Mouse (Mus musculus): ENCODE measurements at regions not wholly inside any gene's neighbourhood (a gene's known extent, or its start where the extent isn't known, plus 50 kb on each side); places are given as distances from the start of the nearest gene placed in this dataset.
"Not testable (repeated sequence)": the region's sequence is repeated elsewhere in the genome, so short reads cannot be mapped to it uniquely, and the experiment has no call there.

DNA sequence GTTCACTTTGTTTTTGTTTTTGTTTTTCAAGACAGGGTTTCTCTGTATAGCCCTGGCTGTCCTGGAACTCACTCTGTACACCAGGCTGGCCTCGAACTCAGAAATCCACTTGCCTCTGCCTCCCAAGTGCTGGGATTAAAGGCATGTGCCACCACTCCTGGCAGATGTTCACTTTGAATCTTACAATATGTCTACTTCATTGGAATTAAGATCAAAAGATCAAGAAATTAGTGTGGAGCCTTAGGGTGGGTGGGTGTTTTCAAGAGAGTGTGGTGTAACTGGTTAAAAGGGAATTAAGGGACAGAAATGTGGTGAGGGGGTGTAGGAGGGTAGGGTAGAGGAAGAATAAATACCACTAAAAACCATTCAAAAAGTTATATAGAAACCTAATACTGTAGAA, 435.8 kb upstream of the Ercc4 start:
- H3K27ac ChIP-seq (replicated peaks); H3K9me3 ChIP-seq (replicated peaks); H3K4me3 ChIP-seq; H3K27me3 ChIP-seq (ENCODE audit: low read depth, poor library complexity, severe bottlenecking); H3K4me1 ChIP-seq; DNase-seq (ENCODE audit: low spot score); H3K36me3 ChIP-seq: not testable (repeated sequence)
- 81% methylated on average over 1 of the region's 1 CpGs for WGBS

GRCm38 (mm10) chr16:12681474-12681873, 428.0 kb upstream of the Ercc4 start:
- Histone ChIP-seq H3K36me3 (no peaks in the 10 kb centered on the region), H3K4me1 (no peaks in the 10 kb centered on the region), H3K9me3 (replicated peaks) (no peaks in the 10 kb centered on the region), H3K4me3 (no peak overlapping the region), H3K27me3 (ENCODE audit: low read depth, poor library complexity, severe bottlenecking) (no peaks in the 10 kb centered on the region), H3K27ac (replicated peaks) (no peak overlapping the region)
- WGBS: 88% methylated on average over 2 of the region's 2 CpGs
- DNase-seq (ENCODE audit: low spot score): no peak

DNA sequence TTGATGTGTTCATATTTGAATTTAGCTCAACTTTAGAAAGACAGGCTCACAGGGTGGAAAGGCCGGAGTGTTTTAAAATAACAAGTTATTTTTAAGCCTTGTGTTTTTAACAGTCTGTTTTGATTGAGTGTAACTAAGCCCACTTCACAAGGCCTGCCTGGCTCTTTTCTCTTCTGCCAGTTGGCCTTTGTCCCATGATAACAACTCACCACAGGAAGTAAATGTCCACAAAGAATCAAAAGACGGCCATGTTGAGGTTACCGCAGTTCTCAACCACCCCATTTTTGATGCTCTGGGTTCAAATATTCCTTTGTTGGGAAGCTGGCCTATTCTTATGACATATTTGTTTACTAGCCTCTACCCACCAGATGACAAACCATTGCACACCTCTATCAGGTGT, 423.7 kb upstream of the Ercc4 start:
- no peak for DNase-seq (ENCODE audit: low spot score)
- H3K27me3 ChIP-seq (ENCODE audit: low read depth, poor library complexity, severe bottlenecking): no peaks in the 10 kb centered on the region
- WGBS: 79% methylated on average over 3 of the region's 3 CpGs
- no peak overlapping the region for H3K27ac ChIP-seq (replicated peaks)
- no peaks in the 10 kb centered on the region for H3K4me1 ChIP-seq
- H3K4me3 ChIP-seq: no peak overlapping the region
- no peaks in the 10 kb centered on the region for H3K9me3 ChIP-seq (replicated peaks)
- H3K36me3 ChIP-seq: no peaks in the 10 kb centered on the region

- WGBS: 29% methylated on average over 3 of the region's 3 CpGs
- H3K27ac ChIP-seq (replicated peaks): no peak overlapping the region
- no peak for DNase-seq (ENCODE audit: low spot score)
- no peaks in the 10 kb centered on the region for H3K27me3 ChIP-seq (ENCODE audit: low read depth, poor library complexity, severe bottlenecking)
- no peaks in the 10 kb centered on the region for H3K4me1 ChIP-seq
- H3K9me3 ChIP-seq (replicated peaks): no peaks in the 10 kb centered on the region
- H3K4me3 ChIP-seq: no peak overlapping the region
- H3K36me3 ChIP-seq: no peaks in the 10 kb centered on the region
These were observed 417.7 kb upstream of the Ercc4 start for GRCm38 (mm10) chr16:12691776-12692175.

DNA sequence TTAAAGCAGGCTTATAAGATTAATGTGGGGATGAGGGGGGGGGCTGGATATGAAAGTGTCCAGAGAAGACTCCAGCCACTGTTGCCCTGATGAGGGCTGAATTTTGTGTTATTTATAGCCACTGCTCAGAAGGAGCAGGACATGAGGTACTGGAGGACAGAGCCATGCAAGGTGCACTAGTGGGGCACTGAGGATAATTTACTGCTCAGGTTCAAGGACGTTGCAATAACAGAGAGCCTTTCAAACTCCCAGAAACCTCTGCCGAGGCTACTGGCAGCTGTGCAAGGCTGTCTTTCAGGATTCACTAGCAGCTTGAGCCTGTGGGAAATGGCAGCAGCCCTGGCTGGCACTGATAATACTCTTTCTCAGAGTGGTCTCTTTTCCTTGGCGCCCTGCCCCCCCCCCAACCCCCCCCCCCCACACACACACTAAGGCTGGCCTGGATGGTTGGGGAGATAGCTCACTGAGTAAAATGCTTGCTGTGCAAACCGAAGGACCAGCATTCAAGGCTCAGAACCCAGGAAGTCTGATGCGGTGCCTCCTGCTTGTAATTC, 416.7 kb upstream of the Ercc4 start:
- H3K36me3 ChIP-seq: no peaks in the 10 kb centered on the region
- no peaks in the 10 kb centered on the region for H3K9me3 ChIP-seq (replicated peaks)
- no peak overlapping the region for H3K27ac ChIP-seq (replicated peaks)
- DNase-seq (ENCODE audit: low spot score): no peak
- H3K4me3 ChIP-seq: no peak overlapping the region
- 77% methylated on average over 5 of the region's 5 CpGs for WGBS
- no peaks in the 10 kb centered on the region for H3K4me1 ChIP-seq
- no peaks in the 10 kb centered on the region for H3K27me3 ChIP-seq (ENCODE audit: low read depth, poor library complexity, severe bottlenecking)

DNA sequence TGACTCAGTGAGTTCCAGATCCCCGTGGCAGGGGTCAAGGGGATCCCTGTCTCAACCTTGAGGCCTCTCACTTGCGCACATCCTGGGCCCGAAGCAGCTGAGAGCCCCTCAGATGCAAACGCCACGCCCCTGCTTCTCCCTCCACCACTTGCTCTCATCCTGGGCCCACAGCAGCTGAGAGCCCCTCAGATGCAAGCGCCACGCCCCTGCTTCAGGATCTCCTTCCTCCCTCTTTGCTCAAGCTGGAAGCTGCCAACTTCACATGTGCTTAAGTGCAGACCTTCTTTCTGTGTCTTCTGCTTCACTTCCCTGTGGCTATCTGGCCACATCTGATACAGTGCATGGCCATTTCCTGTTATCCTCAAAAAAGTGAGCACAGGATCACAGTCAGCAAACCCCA, 416.1 kb upstream of the Ercc4 start:
- Histone ChIP-seq H3K36me3 (no peaks in the 10 kb centered on the region), H3K27ac (replicated peaks) (no peak overlapping the region), H3K27me3 (ENCODE audit: low read depth, poor library complexity, severe bottlenecking) (no peaks in the 10 kb centered on the region), H3K9me3 (replicated peaks) (no peaks in the 10 kb centered on the region), H3K4me1 (no peaks in the 10 kb centered on the region), H3K4me3 (no peak overlapping the region)
- WGBS: 54% methylated on average over 7 of the region's 7 CpGs
- DNase-seq (ENCODE audit: low spot score): no peak

DNA sequence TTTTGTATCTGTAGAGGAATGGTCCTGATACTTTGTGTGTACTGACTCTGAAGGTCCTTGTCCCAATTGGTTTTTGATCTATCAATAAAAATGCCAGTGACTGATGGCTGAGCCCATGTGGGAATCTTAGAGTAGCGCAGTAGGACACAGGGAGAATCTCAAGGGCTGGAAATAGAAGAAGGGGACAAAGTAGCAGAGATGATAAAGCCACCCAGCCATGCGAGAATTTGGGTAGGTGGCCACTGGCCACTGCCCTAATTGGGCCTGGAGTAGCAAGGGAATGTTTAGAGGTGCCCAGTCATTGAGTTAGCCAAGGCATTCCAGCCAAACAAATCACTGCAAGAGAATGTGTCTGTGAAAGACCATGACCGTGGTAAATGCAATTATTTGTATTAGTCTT, 414.8 kb upstream of the Ercc4 start:
- no peak overlapping the region for H3K27ac ChIP-seq (replicated peaks)
- no peaks in the 10 kb centered on the region for H3K36me3 ChIP-seq
- DNase-seq (ENCODE audit: low spot score): no peak
- H3K9me3 ChIP-seq (replicated peaks): no peaks in the 10 kb centered on the region
- H3K4me3 ChIP-seq: no peak overlapping the region
- no peaks in the 10 kb centered on the region for H3K27me3 ChIP-seq (ENCODE audit: low read depth, poor library complexity, severe bottlenecking)
- H3K4me1 ChIP-seq: no peaks in the 10 kb centered on the region
- whole genome bisulfite sequencing: 91% methylated on average over 3 of the region's 3 CpGs

DNA sequence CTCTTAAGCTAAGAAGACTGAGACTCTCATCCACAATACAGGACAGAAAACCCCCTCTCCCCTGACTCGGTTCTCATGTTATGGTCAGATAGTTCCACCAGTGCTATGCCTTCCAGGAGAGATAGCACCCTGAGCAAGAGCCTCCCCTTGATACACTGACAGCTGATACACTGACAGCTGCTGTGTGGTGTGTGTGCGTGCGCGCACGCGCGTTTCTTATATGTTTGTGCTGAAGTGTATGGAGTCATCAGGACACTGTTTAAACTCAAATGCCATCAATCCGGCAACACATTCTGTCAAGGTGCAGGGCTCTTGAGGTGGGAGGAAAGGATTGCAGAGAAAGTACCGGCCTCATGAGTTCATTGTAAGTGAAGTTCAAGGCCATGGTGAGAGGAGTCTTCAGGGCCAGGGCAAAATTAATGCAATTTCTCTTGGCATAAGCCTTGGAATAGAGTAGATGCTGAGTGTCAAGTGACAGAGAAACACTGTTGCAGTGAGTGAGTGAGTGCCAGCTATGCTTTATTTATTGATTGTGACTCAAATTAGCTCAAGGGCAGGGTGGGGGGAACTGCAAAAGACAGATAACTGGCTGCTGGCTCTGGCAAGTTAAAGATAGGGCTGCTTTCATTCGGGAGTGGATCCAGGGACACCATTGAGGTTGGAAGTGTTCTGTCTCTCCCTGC, 412.4 kb upstream of the Ercc4 start:
- no peak for DNase-seq (ENCODE audit: low spot score)
- Histone ChIP-seq H3K27ac (replicated peaks) (no peak overlapping the region), H3K36me3 (no peaks in the 10 kb centered on the region), H3K4me3 (no peak overlapping the region), H3K4me1 (no peaks in the 10 kb centered on the region), H3K9me3 (replicated peaks) (no peaks in the 10 kb centered on the region), H3K27me3 (ENCODE audit: low read depth, poor library complexity, severe bottlenecking) (no peaks in the 10 kb centered on the region)
- 90% methylated on average over 10 of the region's 10 CpGs for WGBS

DNA sequence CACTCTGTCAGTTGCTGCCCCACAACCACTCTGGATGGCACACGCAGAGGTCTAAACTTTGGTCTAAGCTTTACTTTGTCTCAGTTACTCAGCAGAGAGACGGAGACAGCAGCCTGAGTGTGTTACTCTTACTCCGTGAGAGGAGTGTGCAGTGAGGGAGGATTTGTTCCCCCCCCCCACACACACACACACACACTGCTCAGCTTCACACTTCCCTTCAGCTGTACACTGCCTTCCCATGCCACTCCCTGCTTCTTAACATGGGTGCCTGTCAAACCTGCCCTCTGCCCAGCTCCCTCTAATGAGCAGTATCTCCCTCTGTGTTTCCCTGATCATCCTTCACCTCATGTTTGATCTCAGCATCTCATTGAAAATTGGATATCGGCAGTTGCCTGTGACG, 409.9 kb upstream of the Ercc4 start:
- H3K27ac ChIP-seq (replicated peaks): no peak overlapping the region
- no peaks in the 10 kb centered on the region for H3K4me1 ChIP-seq
- H3K9me3 ChIP-seq (replicated peaks): no peaks in the 10 kb centered on the region
- no peak overlapping the region for H3K4me3 ChIP-seq
- no peak for DNase-seq (ENCODE audit: low spot score)
- no peaks in the 10 kb centered on the region for H3K27me3 ChIP-seq (ENCODE audit: low read depth, poor library complexity, severe bottlenecking)
- H3K36me3 ChIP-seq: no peaks in the 10 kb centered on the region
- 88% methylated on average over 5 of the region's 5 CpGs for WGBS

DNA sequence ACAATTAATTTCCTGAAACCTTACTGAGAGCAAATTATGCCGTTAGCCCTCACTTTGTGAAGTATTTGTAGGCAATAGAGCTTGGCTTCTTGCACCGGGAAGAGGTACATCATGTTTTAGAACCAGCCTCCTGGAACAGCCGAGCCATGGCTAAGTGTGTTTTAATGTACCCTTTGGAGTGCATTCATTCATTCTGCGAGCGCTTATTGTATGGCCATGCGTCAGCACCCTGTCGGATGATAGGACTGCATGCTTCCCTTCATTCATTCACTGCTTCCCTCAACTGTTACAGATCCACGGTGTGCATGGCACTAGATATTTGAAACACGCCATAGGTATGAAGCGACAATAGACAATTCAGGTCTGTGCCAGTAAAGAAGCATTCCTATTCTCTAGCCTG, 409.4 kb upstream of the Ercc4 start:
- Histone ChIP-seq H3K4me3 (no peak overlapping the region), H3K4me1 (no peaks in the 10 kb centered on the region), H3K27ac (replicated peaks) (no peak overlapping the region), H3K27me3 (ENCODE audit: low read depth, poor library complexity, severe bottlenecking) (no peaks in the 10 kb centered on the region), H3K9me3 (replicated peaks) (no peaks in the 10 kb centered on the region), H3K36me3 (no peaks in the 10 kb centered on the region)
- DNase-seq (ENCODE audit: low spot score): no peak
- 91% methylated on average over 10 of the region's 10 CpGs for WGBS

DNA sequence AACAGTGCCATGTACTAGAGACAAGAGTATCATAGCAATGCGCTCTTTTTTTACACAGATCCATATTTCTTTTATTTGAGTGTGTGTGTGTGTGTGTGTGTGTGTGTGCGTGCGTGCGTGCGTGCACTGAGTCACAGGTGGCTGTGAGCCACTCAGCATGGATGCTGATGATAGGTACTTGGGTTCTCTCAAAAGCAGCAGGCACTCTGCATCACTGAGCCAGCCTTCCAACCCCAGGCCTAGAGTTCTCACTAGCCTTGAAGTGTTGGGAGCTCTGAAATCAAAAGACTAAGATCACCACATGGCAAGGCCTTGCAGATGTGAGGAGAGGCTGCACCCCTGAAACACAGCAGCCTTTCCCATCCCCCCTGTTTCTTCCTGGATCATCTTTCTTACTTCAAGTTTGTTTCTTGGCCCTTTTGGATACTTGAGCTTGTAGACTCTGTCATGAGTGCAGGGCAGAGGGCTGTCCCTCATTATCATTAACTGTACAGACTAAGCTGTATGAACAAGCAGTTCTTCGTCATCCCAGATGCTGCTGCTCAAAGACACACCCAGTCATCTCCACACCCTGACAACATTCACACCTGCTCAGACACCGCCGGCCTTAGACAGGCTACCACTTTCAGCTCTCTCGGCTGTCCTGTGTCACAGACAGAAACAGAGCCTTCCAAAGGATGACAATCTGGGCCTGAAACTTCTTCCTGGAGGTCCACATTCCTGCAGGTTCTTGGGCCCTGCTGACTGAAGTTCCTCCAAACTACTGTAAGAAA, 405.5 kb upstream of the Ercc4 start:
- 94% methylated on average over 9 of the region's 9 CpGs for WGBS
- Histone ChIP-seq H3K9me3 (replicated peaks) (no peaks in the 10 kb centered on the region), H3K4me3 (no peak overlapping the region), H3K36me3 (no peaks in the 10 kb centered on the region), H3K27me3 (ENCODE audit: low read depth, poor library complexity, severe bottlenecking) (no peaks in the 10 kb centered on the region), H3K27ac (replicated peaks) (no peak overlapping the region), H3K4me1 (no peaks in the 10 kb centered on the region)
- DNase-seq (ENCODE audit: low spot score): no peak

DNA sequence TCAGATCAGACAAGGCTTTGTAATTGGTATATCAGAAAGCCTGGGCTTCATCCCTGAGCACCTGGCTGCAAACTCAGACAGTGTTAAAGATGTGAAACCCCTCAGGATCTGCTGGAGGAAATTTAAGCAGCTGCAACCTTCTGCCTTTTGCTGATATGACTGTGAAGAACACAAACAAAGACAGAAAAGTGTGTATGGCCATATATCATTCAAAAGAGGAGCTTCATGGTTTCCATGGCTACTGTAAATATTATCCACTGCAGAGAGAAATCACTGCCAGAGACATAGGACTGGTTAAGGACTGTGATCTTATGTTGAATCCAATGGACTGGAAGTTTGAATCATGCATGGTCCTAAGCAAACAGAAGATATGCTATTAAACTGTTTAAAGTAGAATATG, 402.6 kb upstream of the Ercc4 start:
- H3K36me3 ChIP-seq: no peaks in the 10 kb centered on the region
- no peaks in the 10 kb centered on the region for H3K9me3 ChIP-seq (replicated peaks)
- no peaks in the 10 kb centered on the region for H3K27me3 ChIP-seq (ENCODE audit: low read depth, poor library complexity, severe bottlenecking)
- H3K4me1 ChIP-seq: no peaks in the 10 kb centered on the region
- DNase-seq (ENCODE audit: low spot score): no peak
- H3K4me3 ChIP-seq: no peak overlapping the region
- no peak overlapping the region for H3K27ac ChIP-seq (replicated peaks)

GRCm38 (mm10) chr16:12721368-12721767, 388.1 kb upstream of the Ercc4 start:
- 87% methylated on average over 7 of the region's 7 CpGs for WGBS
- not testable (repeated sequence) for DNase-seq (ENCODE audit: low spot score)

More at GRCm38 (mm10) chr16:12721368-12721767, 388.1 kb upstream of the Ercc4 start:
- H3K4me1 ChIP-seq; H3K4me3 ChIP-seq; H3K36me3 ChIP-seq; H3K27me3 ChIP-seq (ENCODE audit: low read depth, poor library complexity, severe bottlenecking); H3K9me3 ChIP-seq (replicated peaks); H3K27ac ChIP-seq (replicated peaks): not testable (repeated sequence)

All from midbrain, embryonic 10.5 days (tissue).